Mouse (Mus musculus) lung, adult 2 months (tissue): ENCODE measurements at regions not wholly inside any gene's neighbourhood (a gene's known extent, or its start where the extent isn't known, plus 50 kb on each side); places are given as distances from the start of the nearest gene placed in this dataset.

Experiments used
- DNase-seq: peaks from one replicate; pipeline ENCODE4 v3.0.0; 2022
- H3K4me1 ChIP-seq: fragments of 200-500 bp; 2 replicates; pipeline ENCODE4 v1.6.1; 2011; ENCODE audit warnings: low read length; ENCODE audit not compliant: control insufficient read depth, insufficient read depth
- H3K4me3 ChIP-seq: fragments of 200-500 bp; replicated peaks from 2 replicates; pipeline ENCODE3; 2011; ENCODE audit warnings: low read depth, mild to moderate bottlenecking, control low read depth, low read length; ENCODE audit errors: extremely low read depth
- CTCF ChIP-seq: fragments of 200-500 bp; IDR thresholded peaks from 2 replicates; pipeline ENCODE4 v1.5.1; 2011; ENCODE audit warnings: mild to moderate bottlenecking, low read length, control low read depth; ENCODE audit not compliant: insufficient read depth
- POLR2A ChIP-seq: fragments of 200-500 bp; IDR thresholded peaks from 2 replicates; pipeline ENCODE4 v1.6.1; 2011; ENCODE audit warnings: low read depth, mild to moderate bottlenecking, control low read depth, low read length, borderline replicate concordance; ENCODE audit errors: extremely low read depth
- WGBS: fragments of 180-500 bp; shearing (Covaris S2); methylation state at CpG from one replicate; pipeline ENCODE4 v1.1.7; 2018; 5-methylcytosine and 5-hydroxymethylcytosine counted together

DNA sequence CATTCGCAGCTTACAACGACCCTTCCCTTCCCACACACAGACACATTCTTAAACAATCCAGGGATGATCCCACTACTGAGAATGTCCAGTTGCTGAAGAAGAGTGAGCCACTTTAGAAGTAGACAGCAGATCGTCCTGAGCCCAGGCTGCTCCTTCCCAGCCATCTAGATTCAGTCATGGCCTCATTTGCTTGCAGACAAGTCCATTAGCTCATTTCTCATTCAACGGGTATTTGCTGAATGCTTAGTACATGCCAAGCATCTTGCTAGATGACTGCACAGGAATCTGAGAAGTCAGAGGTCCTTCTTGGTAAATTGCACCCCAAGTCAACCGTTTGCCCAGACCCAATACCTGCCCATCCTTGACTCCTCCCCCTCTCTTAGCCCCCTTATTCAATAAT is 57.8 kb downstream of the Ier5 start:
- WGBS, result 70% methylated on average over 5 of the region's 5 CpGs
- H3K4me1 ChIP-seq, result no peaks in the 10 kb centered on the region; the same call in 1 of the 2 replicates
- no peak for DNase-seq
- no peak for TF ChIP-seq POLR2A
- no peak for TF ChIP-seq CTCF
- no peak overlapping the region for H3K4me3 ChIP-seq

GRCm38 (mm10) chr1:155040939-155041371 is 58.5 kb downstream of the Ier5 start:
- TF ChIP-seq CTCF, result no peak
- no peak for TF ChIP-seq POLR2A
- 68% methylated on average over 1 of the region's 1 CpGs for WGBS
- DNase-seq, result no peak
- Histone ChIP-seq H3K4me3 (no peak overlapping the region), H3K4me1 (no peaks in the 10 kb centered on the region; the same call in 1 of the 2 replicates)

GRCm38 (mm10) chr1:155040086-155040726 is 59.2 kb downstream of the Ier5 start:
- 13% methylated on average over 9 of the region's 9 CpGs for WGBS
- no peak for TF ChIP-seq POLR2A
- TF ChIP-seq CTCF, result no peak
- H3K4me1 ChIP-seq, result no peaks in the 10 kb centered on the region; the same call in 1 of the 2 replicates
- no peak for DNase-seq
- H3K4me3 ChIP-seq, result no peak overlapping the region

- no peaks in the 10 kb centered on the region; the same call in 1 of the 2 replicates for H3K4me1 ChIP-seq
- WGBS, result 62% methylated on average over 11 of the region's 11 CpGs
- H3K4me3 ChIP-seq, result no peak overlapping the region
- TF ChIP-seq POLR2A (no peak), CTCF (no peak)
- DNase-seq, result no peak
Observed at GRCm38 (mm10) chr1:155038631-155039625, 60.5 kb downstream of the Ier5 start.

GRCm38 (mm10) chr1:155037479-155037878 is 62.0 kb downstream of the Ier5 start:
- TF ChIP-seq POLR2A (no peak), CTCF (no peak)
- WGBS, result 83% methylated on average over 3 of the region's 3 CpGs
- Histone ChIP-seq H3K4me3 (no peak overlapping the region), H3K4me1 (no peaks in the 10 kb centered on the region; the same call in 1 of the 2 replicates)
- DNase-seq, result no peak

DNA sequence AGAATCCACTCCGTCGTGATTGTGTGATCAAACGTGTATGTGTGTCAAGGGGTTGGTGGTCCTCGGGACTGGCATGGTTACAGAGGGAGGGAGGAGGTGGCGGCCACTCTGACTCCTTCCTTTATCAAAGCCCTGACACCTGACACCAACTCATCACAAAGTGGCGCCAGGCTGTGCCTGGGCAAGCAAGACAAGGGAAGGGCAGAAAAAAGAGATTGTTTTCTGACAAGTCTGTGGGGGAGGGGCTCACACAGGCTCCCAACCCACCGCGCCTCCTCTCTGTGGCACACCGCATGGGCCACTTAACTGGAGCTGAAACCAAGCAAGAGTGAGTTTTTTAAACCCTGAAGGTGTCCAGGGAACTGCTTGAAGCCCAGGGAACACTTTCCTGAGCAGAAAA is 68.5 kb downstream of the Ier5 start:
- 49% methylated on average over 9 of the region's 9 CpGs for WGBS
- no peak for TF ChIP-seq POLR2A
- no peak for TF ChIP-seq CTCF
- H3K4me3 ChIP-seq, result no peak overlapping the region
- no peak for DNase-seq
- peaks cover 4% of the 10 kb centered on the region; the same call in 1 of the 2 replicates for H3K4me1 ChIP-seq

DNA sequence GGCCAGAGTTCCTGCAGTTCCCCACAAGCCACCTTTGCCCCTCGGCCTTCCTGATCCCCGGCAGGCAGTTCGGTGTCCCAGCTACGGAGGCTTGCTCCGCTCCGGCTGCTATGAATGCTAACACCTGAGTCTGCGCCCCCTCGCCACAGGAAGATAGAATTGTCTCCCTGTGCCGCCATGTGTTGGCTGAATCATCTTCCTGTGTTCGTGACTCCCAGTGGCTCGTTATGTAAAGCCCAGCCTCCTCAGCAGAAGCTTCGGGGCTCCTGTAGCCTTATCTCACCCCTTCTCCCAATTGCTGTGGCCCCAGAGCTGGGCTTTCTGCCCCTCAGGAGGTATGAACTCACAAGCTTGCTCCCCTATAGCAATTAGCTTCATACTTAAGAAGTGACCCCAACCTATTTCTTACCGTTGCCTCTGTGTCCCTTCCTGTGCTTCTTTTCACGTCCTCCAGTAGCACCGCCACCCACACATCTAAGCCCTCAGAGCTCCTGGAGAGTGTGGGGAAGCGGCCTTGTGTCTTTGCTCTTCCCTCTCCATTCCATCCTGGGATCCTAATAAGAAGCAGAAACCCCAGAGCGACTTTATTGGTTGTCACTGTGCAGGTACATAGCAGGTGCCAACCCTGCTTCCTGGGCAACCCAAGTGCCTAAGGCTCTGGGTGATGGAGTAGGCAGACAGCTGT is 70.1 kb downstream of the Ier5 start:
- WGBS, result 53% methylated on average over 17 of the region's 17 CpGs
- Histone ChIP-seq H3K4me3 (peak overlapping the region; percentile 19), H3K4me1 (peaks cover 4% of the 10 kb centered on the region; the same call in 1 of the 2 replicates)
- TF ChIP-seq CTCF (no peak), POLR2A (no peak)
- no peak for DNase-seq

DNA sequence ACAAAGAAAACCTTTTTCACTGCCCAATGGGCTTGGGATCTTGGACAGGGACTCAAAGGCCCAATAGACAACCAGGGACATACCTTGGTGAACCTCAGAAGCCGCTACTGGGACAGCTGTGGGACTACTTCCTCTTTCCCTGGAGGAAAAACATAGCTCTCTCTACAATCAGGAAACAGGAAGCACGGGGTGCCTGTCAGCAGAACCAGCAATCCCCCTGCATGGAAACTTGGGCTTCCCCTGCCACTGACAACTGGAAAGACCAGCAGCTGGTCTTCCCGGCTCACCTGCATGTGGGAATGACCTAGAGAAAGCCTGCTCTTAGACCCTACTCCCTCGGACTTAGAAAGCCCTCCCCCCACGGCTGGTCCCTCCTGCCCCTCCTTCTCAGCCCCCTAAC is 70.7 kb downstream of the Ier5 start:
- peaks cover 4% of the 10 kb centered on the region; the same call in 1 of the 2 replicates for H3K4me1 ChIP-seq
- no peak for DNase-seq
- WGBS, result 24% methylated on average over 5 of the region's 5 CpGs
- TF ChIP-seq POLR2A, result no peak
- no peak for TF ChIP-seq CTCF
- H3K4me3 ChIP-seq, result peak overlapping the region; percentile 19

- Histone ChIP-seq H3K4me1 (peaks cover 4% of the 10 kb centered on the region; the same call in 1 of the 2 replicates), H3K4me3 (no peak overlapping the region)
- TF ChIP-seq CTCF (no peak), POLR2A (no peak)
- no peak for DNase-seq
- WGBS, result 55% methylated on average over 6 of the region's 6 CpGs
Observed at GRCm38 (mm10) chr1:155028147-155028546, 71.3 kb downstream of the Ier5 start.

GRCm38 (mm10) chr1:155027583-155027982 is 71.9 kb downstream of the Ier5 start:
- no peak for TF ChIP-seq CTCF
- TF ChIP-seq POLR2A, result no peak
- H3K4me1 ChIP-seq, result peaks cover 4% of the 10 kb centered on the region; the same call in 1 of the 2 replicates
- 13% methylated on average over 8 of the region's 8 CpGs for whole genome bisulfite sequencing
- no peak overlapping the region for H3K4me3 ChIP-seq
- DNase-seq, result no peak
